Mouse (Mus musculus): Measurements from ENCODE around the gene Fem1a. TPM values are rescaled to one million over a fixed set of nuclear protein-coding genes. Genes with fewer than 3 reads are reported as not detected.

The Fem1a gene
- total and polyA plus RNA-seq, 2 experiments from 2014 or later = 37.1 to 82.1 TPM

DNA sequence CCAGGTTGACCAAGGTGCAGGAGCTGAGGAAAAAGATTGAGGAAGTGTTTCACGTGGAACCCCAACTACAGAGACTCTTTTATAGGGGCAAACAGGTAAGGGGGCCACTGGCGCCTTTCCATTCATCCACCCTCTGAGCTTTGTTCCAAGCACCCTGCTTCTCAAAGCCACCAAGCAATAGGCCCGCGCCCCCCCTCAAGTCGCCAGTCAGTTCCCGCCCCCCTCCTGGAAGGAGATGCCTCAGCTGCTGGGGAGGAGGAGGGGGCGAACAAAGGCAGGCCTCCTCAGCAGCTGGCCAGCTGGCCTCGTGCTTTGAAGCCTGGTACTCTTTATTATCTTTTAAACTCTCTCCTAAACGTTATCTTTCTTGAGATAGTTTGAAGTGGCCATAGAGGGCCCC lies 48.5 kb downstream of the Fem1a start:
- ATAC-seq (ENCODE audit: insufficient read depth, low read depth) (no peak), DNase-seq (ENCODE audit: low spot score) (no peak)
- peaks cover 22% of the 10 kb centered on the region for H3K4me1 ChIP-seq (ENCODE audit: control insufficient read depth, insufficient read depth)
- H3K4me2 ChIP-seq (ENCODE audit: low read depth, low read length) = peak overlapping the region; percentile 100
- TF ChIP-seq EP300 (IDR thresholded peaks at IDR 0.05; ENCODE audit: low read depth) (no peak), CTCF (IDR thresholded peaks at IDR 0.05; ENCODE audit: low read depth) (no peak)
- H3K27ac ChIP-seq (ENCODE audit: low read depth) = no peak overlapping the region
- H3K27me3 ChIP-seq (ENCODE audit: control insufficient read depth, insufficient read depth, low read length) = no peaks in the 10 kb centered on the region
- peaks cover 10% of the 10 kb centered on the region; the same call in 1 of the 2 replicates for H3K36me3 ChIP-seq (replicated peaks; ENCODE audit: control insufficient read depth, insufficient read depth, low read length)
- 41% methylated on average over 9 of the region's 9 CpGs for WGBS
- H3K4me3 ChIP-seq (ENCODE audit: low read depth, low read length) = peak overlapping the region; percentile 90; the same call in 1 of the 2 replicates
- no peaks in the 10 kb centered on the region for H3K9me3 ChIP-seq (replicated peaks; ENCODE audit: control insufficient read depth, low read length)
- H3K9ac ChIP-seq (replicated peaks; ENCODE audit: low read depth, low read length) = 0 out of 2 replicates have a peak overlapping the region, but pooled peaks have one; percentile 11

- H3K9ac ChIP-seq (replicated peaks; ENCODE audit: low read depth, low read length) = no peak overlapping the region; the same call in 1 of the 2 replicates
- 62% methylated on average over 8 of the region's 8 CpGs for WGBS
- peaks cover 17% of the 10 kb centered on the region; the same call in 1 of the 2 replicates for H3K36me3 ChIP-seq (replicated peaks; ENCODE audit: control insufficient read depth, insufficient read depth, low read length)
- no peaks in the 10 kb centered on the region for H3K27me3 ChIP-seq (ENCODE audit: control insufficient read depth, insufficient read depth, low read length)
- ATAC-seq (ENCODE audit: insufficient read depth, low read depth) (no peak), DNase-seq (ENCODE audit: low spot score) (no peak)
- no peak overlapping the region for H3K4me3 ChIP-seq (ENCODE audit: low read depth, low read length)
- peak; percentile 51 for TF ChIP-seq CTCF (IDR thresholded peaks at IDR 0.05; ENCODE audit: low read depth)
- TF ChIP-seq EP300 (IDR thresholded peaks at IDR 0.05; ENCODE audit: low read depth) = no peak
- H3K4me1 ChIP-seq (ENCODE audit: control insufficient read depth, insufficient read depth) = peaks cover 22% of the 10 kb centered on the region
- peak overlapping the region; percentile 100; the same call in 1 of the 2 replicates for H3K4me2 ChIP-seq (ENCODE audit: low read depth, low read length)
- no peak overlapping the region for H3K27ac ChIP-seq (ENCODE audit: low read depth)
- no peaks in the 10 kb centered on the region for H3K9me3 ChIP-seq (replicated peaks; ENCODE audit: control insufficient read depth, low read length)
Measured at GRCm38 (mm10) chr17:56305826-56306225, 49.2 kb downstream of the Fem1a start.

DNA sequence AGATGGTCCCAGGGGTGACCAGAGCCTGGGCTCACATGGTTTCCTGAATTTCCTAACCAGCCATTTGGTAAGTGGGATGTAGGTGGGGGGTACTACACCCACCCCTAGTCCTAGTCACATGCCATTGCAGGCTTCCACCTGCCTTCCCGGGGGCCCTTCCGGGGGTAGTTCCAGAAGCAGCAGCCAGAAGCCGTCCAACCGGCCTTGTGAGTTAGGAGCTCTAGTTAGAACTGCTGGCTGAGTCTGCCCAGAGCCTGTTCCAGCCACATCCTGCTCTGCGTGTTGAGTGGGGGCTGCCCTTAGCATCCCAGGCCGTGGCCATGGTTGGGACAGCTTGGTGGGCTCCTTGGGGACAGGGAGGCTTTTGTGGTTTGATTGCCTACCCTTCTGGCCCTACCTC lies 51.5 kb downstream of the Fem1a start:
- Histone ChIP-seq H3K36me3 (replicated peaks; ENCODE audit: control insufficient read depth, insufficient read depth, low read length) (peaks cover 36% of the 10 kb centered on the region), H3K27me3 (ENCODE audit: control insufficient read depth, insufficient read depth, low read length) (no peaks in the 10 kb centered on the region), H3K4me1 (ENCODE audit: control insufficient read depth, insufficient read depth) (peaks cover 13% of the 10 kb centered on the region), H3K27ac (ENCODE audit: low read depth) (no peak overlapping the region), H3K9me3 (replicated peaks; ENCODE audit: control insufficient read depth, low read length) (no peaks in the 10 kb centered on the region), H3K4me2 (ENCODE audit: low read depth, low read length) (no peak overlapping the region), H3K9ac (replicated peaks; ENCODE audit: low read depth, low read length) (no peak overlapping the region), H3K4me3 (ENCODE audit: low read depth, low read length) (no peak overlapping the region)
- 60% methylated on average over 6 of the region's 6 CpGs for WGBS
- ATAC-seq (ENCODE audit: insufficient read depth, low read depth) (no peak), DNase-seq (ENCODE audit: low spot score) (no peak)
- TF ChIP-seq CTCF (IDR thresholded peaks at IDR 0.05; ENCODE audit: low read depth) (no peak), EP300 (IDR thresholded peaks at IDR 0.05; ENCODE audit: low read depth) (no peak)

GRCm38 (mm10) chr17:56309191-56309945 lies 52.8 kb downstream of the Fem1a start:
- TF ChIP-seq EP300 (IDR thresholded peaks at IDR 0.05; ENCODE audit: low read depth) (no peak), CTCF (IDR thresholded peaks at IDR 0.05; ENCODE audit: low read depth) (no peak)
- Histone ChIP-seq H3K27ac (ENCODE audit: low read depth) (no peak overlapping the region), H3K4me3 (ENCODE audit: low read depth, low read length) (no peak overlapping the region), H3K4me1 (ENCODE audit: control insufficient read depth, insufficient read depth) (peaks cover 11% of the 10 kb centered on the region), H3K27me3 (ENCODE audit: control insufficient read depth, insufficient read depth, low read length) (no peaks in the 10 kb centered on the region), H3K9ac (replicated peaks; ENCODE audit: low read depth, low read length) (no peak overlapping the region), H3K4me2 (ENCODE audit: low read depth, low read length) (no peak overlapping the region), H3K36me3 (replicated peaks; ENCODE audit: control insufficient read depth, insufficient read depth, low read length) (peaks cover 47% of the 10 kb centered on the region), H3K9me3 (replicated peaks; ENCODE audit: control insufficient read depth, low read length) (no peaks in the 10 kb centered on the region)
- 82% methylated on average over 15 of the region's 15 CpGs for WGBS
- no peak for DNase-seq (ENCODE audit: low spot score)
- ATAC-seq (ENCODE audit: insufficient read depth, low read depth) = no peak

MicroRNA genes within 50 kb of the gene (microRNA counts, 519-probe panel; counts per million panel counts)
- microRNA mmu-miR-7b = 1,889 counts per million, percentile 18 among the panel's probes with 10 or more counts

Small RNA genes within 50 kb of the gene (microRNA-seq; reads per million reads assigned to microRNA genes)
- gene Mir7b = 5.7 reads per million, percentile 23 among the genes with 10 or more reads in this experiment

Other genes starting within 250 kb of the Fem1a start
- 45.8 and 61.1 TPM in 2 replicates for gene Sh3gl1, start 220.2 kb upstream of the Fem1a start, total RNA-seq (2014; rRNA removed; ENCODE audit: low replicate concordance)
- 43.5 and 49.5 TPM in 2 replicates for gene Sh3gl1, start 220.2 kb upstream of the Fem1a start, polyA plus RNA-seq (2015; fragmentation: Nextera tagmentation; extraction: Ambion mirVana)
- gene Chaf1a, start 216.4 kb upstream of the Fem1a start, total RNA-seq (2014; rRNA removed; ENCODE audit: low replicate concordance) = 2.8 and 8.3 TPM in 2 replicates
- gene Chaf1a, start 216.4 kb upstream of the Fem1a start, polyA plus RNA-seq (2015; fragmentation: Nextera tagmentation; extraction: Ambion mirVana) = 2.9 and 3.0 TPM in 2 replicates
- gene Ubxn6, start 181.8 kb upstream of the Fem1a start, total RNA-seq (2014; rRNA removed; ENCODE audit: low replicate concordance) = 67.5 and 68.1 TPM in 2 replicates
- 56.2 and 58.2 TPM in 2 replicates for gene Ubxn6, start 181.8 kb upstream of the Fem1a start, polyA plus RNA-seq (2015; fragmentation: Nextera tagmentation; extraction: Ambion mirVana)
- gene Hdgfl2, start 177.2 kb upstream of the Fem1a start, total RNA-seq (2014; rRNA removed; ENCODE audit: low replicate concordance) = 23.9 and 35.9 TPM in 2 replicates
- gene Hdgfl2, start 177.2 kb upstream of the Fem1a start, polyA plus RNA-seq (2015; fragmentation: Nextera tagmentation; extraction: Ambion mirVana) = 52.1 TPM in 2 replicates
- 47.4 and 88.5 TPM in 2 replicates for gene Plin4, start 147.0 kb upstream of the Fem1a start, total RNA-seq (2014; rRNA removed; ENCODE audit: low replicate concordance)
- 5.9 and 9.4 TPM in 2 replicates for gene Plin4, start 147.0 kb upstream of the Fem1a start, polyA plus RNA-seq (2015; fragmentation: Nextera tagmentation; extraction: Ambion mirVana)
- 23.3 and 58.8 TPM in 2 replicates for gene Plin5, start 139.2 kb upstream of the Fem1a start, total RNA-seq (2014; rRNA removed; ENCODE audit: low replicate concordance)
- 55.7 and 58.3 TPM in 2 replicates for gene Plin5, start 139.2 kb upstream of the Fem1a start, polyA plus RNA-seq (2015; fragmentation: Nextera tagmentation; extraction: Ambion mirVana)
- 4.5 and 5.1 TPM in 2 replicates for gene Lrg1, start 134.8 kb upstream of the Fem1a start, total RNA-seq (2014; rRNA removed; ENCODE audit: low replicate concordance)
- 9.0 and 10.0 TPM in 2 replicates for gene Lrg1, start 134.8 kb upstream of the Fem1a start, polyA plus RNA-seq (2015; fragmentation: Nextera tagmentation; extraction: Ambion mirVana)
- gene Sema6b, start 116.5 kb upstream of the Fem1a start, total RNA-seq (2014; rRNA removed; ENCODE audit: low replicate concordance) = 7.9 and 10.4 TPM in 2 replicates
- gene Sema6b, start 116.5 kb upstream of the Fem1a start, polyA plus RNA-seq (2015; fragmentation: Nextera tagmentation; extraction: Ambion mirVana) = 0.81 and 0.93 TPM in 2 replicates
- 3.4 and 16.5 TPM in 2 replicates for gene Tnfaip8l1, start 94.3 kb upstream of the Fem1a start, total RNA-seq (2014; rRNA removed; ENCODE audit: low replicate concordance)
- gene Tnfaip8l1, start 94.3 kb upstream of the Fem1a start, polyA plus RNA-seq (2015; fragmentation: Nextera tagmentation; extraction: Ambion mirVana) = 4.9 and 5.6 TPM in 2 replicates
- 42.9 and 43.2 TPM in 2 replicates for gene Mydgf, start 72.9 kb upstream of the Fem1a start, total RNA-seq (2014; rRNA removed; ENCODE audit: low replicate concordance)
- gene Mydgf, start 72.9 kb upstream of the Fem1a start, polyA plus RNA-seq (2015; fragmentation: Nextera tagmentation; extraction: Ambion mirVana) = 50.2 and 52.0 TPM in 2 replicates
- gene Dpp9, start 37.9 kb upstream of the Fem1a start, total RNA-seq (2014; rRNA removed; ENCODE audit: low replicate concordance) = 25.9 and 29.0 TPM in 2 replicates
- gene Dpp9, start 37.9 kb upstream of the Fem1a start, polyA plus RNA-seq (2015; fragmentation: Nextera tagmentation; extraction: Ambion mirVana) = 12.6 and 13.3 TPM in 2 replicates
- gene Ticam1, start 20.0 kb downstream of the Fem1a start, total RNA-seq (2014; rRNA removed; ENCODE audit: low replicate concordance) = 12.3 and 13.8 TPM in 2 replicates
- 4.4 and 4.6 TPM in 2 replicates for gene Ticam1, start 20.0 kb downstream of the Fem1a start, polyA plus RNA-seq (2015; fragmentation: Nextera tagmentation; extraction: Ambion mirVana)
- 76.8 and 78.5 TPM in 2 replicates for gene Plin3, start 36.1 kb downstream of the Fem1a start, total RNA-seq (2014; rRNA removed; ENCODE audit: low replicate concordance)
- gene Plin3, start 36.1 kb downstream of the Fem1a start, polyA plus RNA-seq (2015; fragmentation: Nextera tagmentation; extraction: Ambion mirVana) = 70.9 and 73.0 TPM in 2 replicates
- not detected in 2 replicates for gene Arrdc5, start 43.5 kb downstream of the Fem1a start, total RNA-seq (2014; rRNA removed; ENCODE audit: low replicate concordance)
- gene Arrdc5, start 43.5 kb downstream of the Fem1a start, polyA plus RNA-seq (2015; fragmentation: Nextera tagmentation; extraction: Ambion mirVana) = not detected in 2 replicates
- gene Uhrf1, start 46.5 kb downstream of the Fem1a start, total RNA-seq (2014; rRNA removed; ENCODE audit: low replicate concordance) = 26.8 and 33.8 TPM in 2 replicates
- 13.2 and 14.4 TPM in 2 replicates for gene Uhrf1, start 46.5 kb downstream of the Fem1a start, polyA plus RNA-seq (2015; fragmentation: Nextera tagmentation; extraction: Ambion mirVana)
- gene Kdm4b, start 69.3 kb downstream of the Fem1a start, total RNA-seq (2014; rRNA removed; ENCODE audit: low replicate concordance) = 61.8 and 80.4 TPM in 2 replicates
- gene Kdm4b, start 69.3 kb downstream of the Fem1a start, polyA plus RNA-seq (2015; fragmentation: Nextera tagmentation; extraction: Ambion mirVana) = 16.1 and 17.7 TPM in 2 replicates
- 136 and 138 TPM in 2 replicates for gene Ptprs, start 219.7 kb downstream of the Fem1a start, total RNA-seq (2014; rRNA removed; ENCODE audit: low replicate concordance)
- gene Ptprs, start 219.7 kb downstream of the Fem1a start, polyA plus RNA-seq (2015; fragmentation: Nextera tagmentation; extraction: Ambion mirVana) = 15.7 and 15.9 TPM in 2 replicates